Mouse (Mus musculus) kidney, adult 18-20 months (tissue): ENCODE data around the gene Rapgef1.

ENCODE experiments used
- DNase-seq: peaks from one replicate; pipeline ENCODE4 v3.0.0; 2021

The Rapgef1 gene

DNA sequence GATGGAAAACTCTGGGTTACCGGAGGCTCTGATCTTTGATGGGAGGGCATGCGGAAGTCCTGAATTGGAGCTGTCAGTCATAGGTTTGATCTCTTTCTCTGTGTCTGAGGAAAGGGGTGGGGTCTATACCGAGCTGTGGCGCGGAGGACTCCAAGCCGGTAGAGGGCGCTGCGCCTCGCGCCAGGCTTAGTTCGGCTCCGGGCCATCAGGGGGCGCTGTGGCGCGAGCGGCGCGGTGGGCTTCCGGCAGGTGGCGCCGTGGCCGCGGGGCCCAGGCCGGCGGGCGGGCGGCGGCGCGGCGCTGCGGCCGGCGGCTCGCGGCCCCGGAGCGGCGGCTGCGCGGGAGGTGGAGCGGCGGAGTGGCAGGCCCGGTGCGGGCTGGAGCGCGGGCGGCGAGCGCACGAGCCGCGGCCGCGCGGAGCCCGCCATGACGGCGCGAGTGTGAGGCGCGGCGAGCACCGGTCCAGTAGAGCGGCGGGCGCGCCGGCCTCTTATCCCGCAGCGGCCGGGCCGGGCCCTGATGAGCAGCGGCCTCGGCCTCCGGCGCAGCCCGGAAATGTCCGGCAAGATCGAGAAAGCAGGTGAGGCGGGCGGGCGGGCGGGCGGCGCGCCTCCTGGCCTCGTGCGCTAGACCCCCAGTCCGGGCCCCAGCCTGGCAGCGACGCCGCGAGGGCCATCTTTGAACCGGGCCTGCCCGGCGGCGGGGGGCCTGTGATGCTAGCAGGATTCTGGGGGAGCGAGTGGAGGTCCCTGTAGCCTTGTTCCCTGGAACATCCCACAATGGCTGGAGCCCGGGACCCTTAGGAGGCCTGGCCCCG is at the start of gene Rapgef1:
Gene Rapgef1 (plus strand): TSS at position 237 of the 817 bp plus-strand sequence.
- peak; percentile 90 for DNase-seq

DNA sequence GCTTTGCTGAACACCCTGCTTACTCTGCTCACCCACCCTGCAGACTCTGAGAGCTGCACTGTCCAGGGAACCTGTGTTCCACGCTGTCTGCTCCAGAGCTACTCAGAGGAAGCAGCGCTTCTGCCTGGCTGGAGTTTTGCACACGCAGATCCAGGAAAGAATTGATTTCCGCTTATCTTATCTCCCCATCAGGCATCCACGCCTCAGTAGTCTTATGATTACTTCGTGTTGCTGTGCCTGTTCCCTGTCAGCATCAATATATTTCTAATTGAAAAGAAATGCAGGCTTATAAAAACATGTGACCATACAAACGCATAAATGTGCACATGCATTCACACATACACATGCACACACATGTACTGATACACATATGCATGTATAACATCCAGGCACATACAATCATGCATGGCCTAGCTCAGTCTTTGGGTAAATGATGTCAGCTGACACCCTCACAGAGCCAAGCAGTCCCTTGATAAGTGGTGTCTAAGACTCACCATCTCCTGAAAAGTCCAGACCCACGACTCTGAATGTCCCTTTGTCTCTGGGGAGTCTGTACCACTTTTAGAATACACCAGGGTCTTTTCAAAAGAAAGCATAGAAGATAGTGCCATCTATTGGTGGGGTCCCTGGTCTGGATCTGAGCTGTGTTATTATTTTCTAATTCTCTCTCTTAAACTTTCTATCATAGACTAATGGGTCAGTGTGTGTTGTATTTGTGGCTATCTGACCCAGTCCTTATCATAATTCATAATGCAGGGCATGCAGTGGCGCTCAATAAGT is 47.4 kb upstream of the Rapgef1 start:
- no peak for DNase-seq

DNA sequence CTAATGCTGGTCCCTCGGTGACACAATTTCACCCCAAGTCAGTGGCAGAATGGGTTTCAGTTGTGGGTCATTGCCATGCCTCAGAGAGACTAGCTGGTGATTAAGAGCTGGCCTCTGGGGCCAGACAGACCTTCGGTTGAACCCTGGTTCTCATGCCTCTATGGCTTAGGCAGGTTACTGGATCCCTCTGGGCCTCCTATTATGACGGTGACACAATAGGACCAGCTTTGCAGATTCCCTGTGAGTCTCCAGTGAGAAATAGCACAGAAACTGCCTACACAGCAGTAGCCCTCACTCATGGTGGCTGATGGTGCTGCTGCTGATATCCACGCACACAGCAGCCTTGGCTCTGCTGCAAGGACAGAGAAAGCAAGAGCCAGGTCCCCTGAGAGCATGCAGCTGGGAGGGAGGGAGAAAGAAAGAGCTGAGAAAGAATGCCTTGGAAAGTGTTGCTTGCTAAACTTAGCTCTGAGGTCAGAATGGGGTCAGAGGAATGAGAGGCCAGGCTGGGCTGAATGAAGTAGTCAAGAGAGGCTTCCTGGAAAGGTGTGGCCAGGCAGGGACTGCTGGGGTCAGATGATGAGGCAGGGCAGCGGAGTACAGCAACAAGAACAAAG is 46.6 kb upstream of the Rapgef1 start:
- no peak for DNase-seq

DNA sequence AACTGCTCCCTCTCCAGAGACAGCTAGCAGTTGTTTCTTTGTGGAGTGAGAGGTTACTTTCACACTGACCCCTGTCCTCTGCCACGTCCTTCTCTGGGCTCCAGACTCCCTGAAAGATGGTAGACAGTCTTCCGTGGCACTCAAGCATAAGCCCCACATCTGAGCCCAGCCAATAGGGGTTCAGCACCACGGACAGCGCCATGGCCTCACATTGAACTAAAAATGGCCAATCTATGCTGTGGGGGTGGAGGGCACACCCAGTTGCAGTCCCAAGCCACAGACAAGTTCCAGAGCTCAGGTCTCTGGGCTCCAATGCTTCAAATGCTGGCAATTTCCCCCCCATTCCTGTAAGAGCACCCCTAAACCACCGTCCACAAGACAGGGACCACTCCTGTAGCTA is 45.9 kb upstream of the Rapgef1 start:
- DNase-seq: peak; percentile 48

DNA sequence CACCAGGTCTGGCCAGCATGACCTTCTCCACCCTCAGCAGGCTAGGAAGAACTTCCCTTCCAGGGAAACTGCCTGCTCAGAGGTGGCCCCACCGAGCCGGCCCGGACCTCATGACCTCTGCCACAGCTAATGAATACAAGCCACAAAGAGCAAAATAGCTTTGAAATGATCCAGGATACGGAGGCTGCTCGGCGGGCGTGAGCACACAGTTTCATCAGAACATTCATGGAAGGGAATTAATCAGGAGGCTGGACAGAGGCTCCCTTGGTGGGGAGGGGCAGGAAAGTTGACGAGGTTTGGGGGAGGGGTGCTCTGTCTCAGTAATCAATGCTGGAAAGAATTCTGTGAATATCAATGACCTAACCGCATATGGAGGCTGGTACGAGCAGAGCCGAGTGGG is 45.3 kb upstream of the Rapgef1 start:
- no peak for DNase-seq

DNA sequence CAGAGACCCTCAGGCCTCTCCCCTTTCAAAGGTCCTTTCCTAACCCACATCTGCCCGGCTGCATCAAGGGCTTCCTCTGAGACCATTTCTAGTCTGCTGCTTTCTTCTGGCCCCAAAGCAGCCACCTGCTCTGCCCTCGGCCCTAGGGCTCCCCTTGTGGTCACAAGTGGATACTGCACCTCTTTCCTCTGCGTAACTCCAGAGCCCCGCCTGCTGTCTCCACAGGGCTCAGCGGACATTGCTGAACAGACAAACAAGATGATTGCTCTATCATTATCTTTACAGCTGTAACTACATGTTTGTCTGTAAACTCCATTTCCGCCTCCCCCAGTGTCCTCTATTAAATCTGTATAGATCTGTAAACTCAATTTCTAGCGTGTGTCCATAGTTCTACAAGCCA is 37.1 kb upstream of the Rapgef1 start:
- DNase-seq: peak; percentile 76

DNA sequence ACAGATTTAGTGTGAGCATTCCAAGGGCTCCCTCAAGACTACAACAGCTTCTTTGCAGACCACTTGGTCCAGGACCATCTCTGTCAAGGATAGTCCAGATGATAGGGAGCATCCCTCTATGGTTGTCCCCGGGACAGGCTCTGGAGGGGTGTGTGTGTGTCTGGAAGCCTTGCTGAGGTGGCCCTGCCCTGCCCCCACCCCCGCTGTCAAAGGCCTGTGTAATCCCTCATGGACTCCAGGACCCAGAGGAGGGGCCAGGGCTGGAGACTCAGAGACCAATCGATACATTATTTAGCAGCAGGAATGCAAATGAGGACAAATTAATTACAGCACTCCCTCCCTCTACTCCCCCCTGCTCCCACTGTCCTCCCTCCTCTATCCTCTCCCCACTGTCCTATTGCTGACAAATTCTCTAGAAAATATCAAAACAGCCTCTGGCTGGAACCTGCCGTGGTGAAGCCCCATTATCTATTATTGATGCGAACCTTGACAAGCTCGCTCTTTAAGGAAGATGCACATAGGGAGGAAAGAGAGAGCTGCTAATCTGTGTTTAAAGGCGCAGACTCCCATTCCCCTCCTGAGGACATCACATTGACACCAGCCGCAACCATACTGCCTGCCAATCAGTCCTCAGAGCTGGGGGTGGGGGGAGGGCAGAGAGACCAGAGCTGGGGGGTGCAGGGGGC is 33.4 kb upstream of the Rapgef1 start:
- DNase-seq: no peak

DNA sequence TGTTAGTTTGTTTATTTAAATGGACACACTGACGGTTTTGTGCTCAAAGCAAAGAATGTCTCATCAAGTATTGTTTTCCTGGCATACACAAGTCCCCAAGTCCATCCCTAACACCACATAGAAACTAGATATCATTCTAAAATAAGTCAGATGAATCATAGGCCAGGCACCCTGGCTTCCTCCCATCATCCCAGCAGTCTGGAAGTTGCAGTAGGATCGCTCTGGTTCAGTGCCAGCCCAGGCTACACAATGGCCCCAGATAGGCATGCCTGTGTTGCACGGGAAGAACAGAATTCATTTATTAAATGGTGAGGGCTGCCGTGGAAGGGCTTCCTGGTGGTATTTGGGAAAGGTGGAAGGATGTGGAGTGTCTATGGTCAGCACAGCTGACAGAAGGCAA is 31.5 kb upstream of the Rapgef1 start:
- DNase-seq: no peak

DNA sequence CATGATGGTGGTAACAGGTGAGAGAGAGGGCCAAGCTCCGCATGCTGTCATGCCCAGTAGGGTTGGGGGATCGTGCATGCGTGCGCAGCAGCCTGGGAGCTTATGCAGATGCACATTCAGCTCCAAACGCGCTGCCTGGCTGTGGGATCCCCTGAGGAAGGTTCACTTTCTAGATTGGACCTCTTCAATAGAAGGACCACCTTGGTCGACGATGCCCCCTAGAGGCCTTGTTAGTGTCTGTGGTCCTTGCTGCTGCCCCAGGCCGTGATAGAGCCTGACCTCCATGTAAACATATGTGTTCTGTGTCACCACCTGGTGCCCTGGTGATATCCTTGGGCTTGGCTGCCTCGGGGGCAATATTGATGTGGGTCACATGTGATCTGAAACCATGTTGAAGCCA is 30.3 kb upstream of the Rapgef1 start:
- no peak for DNase-seq

DNA sequence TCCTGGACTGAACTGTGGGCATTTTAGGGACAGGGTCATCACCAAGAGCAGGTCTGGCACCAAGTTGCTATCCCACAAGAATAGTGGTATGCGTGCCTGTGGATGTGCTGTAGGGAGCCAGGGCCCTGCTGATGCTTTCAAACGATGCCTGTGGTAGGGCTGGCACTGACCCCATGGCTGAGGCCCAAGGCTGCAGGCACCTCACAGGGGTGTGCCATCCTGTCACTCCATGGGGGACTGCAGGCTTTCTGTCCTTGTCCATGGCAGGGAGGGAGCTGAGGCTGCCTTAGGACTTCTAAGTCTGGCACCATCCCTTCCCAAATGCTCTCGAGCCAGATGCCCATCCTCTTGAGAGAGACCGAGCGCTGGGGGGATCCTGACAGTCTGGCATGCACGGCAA is 27.9 kb upstream of the Rapgef1 start:
- no peak for DNase-seq

DNA sequence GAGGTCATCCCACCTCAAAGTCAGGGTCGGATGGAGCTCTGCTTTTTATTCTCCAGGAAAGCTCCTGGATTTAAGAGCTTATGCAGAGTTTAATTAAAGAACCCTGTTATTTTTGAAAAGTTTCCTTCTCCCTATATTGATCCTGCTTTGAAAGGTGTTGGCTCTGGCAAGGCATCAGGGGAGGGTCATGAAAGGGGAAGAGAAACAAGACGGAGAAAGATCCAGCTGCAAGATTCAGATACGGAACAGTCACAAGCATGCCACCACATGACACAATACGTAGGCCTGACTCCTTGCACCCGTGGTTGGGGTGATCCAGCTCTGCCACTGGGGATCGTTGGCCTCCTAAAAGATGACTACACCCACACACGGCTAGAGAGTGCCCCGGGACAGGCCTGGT is 27.0 kb upstream of the Rapgef1 start:
- no peak for DNase-seq

DNA sequence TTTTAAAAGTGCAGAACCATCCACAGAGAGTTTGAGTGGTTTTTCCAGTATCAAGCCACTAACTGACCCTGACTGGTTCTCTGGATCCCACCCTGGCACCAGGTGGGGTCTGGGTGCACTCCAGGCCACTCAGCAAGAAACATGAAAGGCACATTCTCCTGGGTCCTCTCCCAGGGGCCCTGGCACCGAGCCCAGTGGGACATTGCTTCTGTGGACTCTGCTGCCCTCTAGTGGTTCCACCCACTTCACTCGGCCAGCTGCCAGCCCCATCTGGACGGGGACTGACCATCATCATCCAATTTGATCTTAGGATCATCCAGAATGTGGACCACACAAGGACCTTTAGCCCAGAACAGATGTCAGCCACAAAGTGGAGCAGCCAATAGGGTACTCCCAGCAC is 15.6 kb upstream of the Rapgef1 start:
- DNase-seq: peak; percentile 86

DNA sequence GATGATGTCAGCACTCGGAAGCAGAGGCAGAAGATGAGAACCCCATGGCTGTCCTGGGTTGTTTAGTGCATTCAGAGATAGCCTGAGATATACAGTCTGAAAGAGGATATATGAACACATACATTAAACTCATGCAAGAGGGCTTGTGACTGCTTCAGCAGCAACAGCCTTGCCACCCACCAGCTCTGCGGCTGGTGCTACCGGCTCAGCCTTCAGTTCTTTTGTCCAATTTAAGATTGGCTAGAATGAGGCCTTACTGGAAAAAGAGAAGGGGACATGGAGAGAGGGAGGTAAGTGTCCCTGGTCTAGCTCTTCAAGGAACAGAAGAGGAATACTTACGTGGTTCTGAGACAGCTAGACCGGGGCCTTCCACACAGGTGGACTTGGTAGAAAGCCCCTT is 13.9 kb upstream of the Rapgef1 start:
- no peak for DNase-seq

DNA sequence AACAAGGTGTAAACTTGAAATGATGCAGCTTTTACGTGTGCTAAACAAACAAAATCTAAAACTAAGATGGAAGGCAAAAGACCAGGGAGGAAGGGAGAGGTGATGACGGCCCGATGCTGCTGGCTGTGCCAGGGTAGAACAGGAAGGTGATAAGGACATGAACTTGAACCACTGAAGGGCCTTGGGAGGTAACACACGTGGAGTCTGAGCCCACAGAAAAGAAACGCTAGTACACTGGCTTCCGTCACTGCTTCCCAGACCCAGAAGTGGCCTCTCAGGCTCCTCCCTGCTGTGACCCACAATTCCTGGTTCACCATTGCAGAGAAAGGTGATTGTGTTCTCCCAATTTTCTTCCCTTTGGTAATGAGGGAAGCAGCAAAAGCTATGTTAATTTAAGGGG is 13.1 kb upstream of the Rapgef1 start:
- DNase-seq: no peak

DNA sequence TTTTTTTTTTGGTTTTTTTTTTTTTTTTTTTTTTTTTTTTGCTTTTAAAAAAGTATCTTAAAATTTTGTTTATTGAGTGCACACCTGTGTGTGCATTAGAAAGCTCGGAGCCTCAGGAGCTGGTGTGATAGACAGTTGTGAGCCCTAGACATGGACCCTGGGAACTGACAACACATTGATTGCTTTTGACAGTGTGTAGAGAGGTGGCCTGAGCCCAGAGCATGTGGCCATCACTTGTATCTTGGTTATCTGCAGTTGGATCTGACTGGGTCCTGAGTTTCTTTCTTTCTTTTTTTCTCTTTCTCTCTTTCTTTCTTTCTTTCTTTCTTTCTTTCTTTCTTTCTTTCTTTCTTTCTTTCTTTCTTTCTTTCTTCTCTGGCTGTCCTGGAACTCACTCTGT is 2.2 kb upstream of the Rapgef1 start:
- no peak for DNase-seq

DNA sequence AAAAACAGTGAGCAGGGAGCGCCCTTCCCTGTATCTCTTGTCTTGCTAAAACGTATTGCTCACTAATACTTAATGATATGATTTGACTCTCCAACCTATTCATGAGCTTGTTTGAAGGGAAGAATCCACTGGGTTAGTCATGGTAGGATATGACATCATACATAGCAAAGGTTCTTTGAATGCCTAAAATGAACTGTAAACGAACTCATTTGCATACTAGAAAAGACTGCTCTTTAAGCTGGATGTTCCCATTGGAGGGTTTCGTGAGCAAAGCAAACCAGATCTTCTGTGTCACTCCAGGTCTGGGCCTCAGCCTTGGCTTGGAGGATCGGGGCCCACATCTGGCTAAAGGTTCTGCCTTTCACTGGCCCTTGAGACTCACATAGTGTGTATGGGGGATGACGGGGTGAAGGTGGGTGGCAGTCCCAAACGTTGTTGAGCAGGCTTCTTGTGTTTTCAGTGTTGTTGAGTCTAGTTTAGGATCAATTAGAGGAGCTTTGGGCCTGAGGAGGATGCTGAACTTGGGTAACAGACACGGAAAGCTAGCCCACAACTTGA is 515 bp upstream of the Rapgef1 start:
- no peak for DNase-seq

DNA sequence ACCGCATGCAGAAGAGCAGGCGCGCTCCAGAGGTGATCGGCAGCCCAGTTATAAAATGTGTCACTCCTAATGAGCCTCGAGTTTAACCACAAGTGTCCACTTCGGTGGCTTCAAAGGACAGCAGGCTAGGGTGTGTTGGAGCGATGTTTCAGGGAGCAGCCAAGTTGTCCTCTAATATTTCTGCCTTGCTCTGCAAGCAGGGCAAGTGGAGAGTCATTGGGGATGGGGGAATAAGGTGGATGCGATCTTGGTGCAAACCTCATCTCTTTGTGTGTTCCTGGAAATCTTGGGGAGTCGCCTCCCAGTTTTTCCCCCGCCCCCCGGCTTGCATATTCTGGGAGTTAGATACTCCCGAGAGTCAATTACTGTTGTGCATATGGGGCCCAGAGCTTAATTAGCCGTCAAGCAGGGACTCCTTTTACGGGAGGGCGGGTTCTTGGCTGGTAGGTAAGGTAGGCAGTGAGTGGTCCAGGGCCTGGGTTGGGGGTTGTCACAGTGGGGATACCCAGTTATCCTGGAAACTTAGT is 844 bp downstream of the Rapgef1 start:
- DNase-seq: no peak

DNA sequence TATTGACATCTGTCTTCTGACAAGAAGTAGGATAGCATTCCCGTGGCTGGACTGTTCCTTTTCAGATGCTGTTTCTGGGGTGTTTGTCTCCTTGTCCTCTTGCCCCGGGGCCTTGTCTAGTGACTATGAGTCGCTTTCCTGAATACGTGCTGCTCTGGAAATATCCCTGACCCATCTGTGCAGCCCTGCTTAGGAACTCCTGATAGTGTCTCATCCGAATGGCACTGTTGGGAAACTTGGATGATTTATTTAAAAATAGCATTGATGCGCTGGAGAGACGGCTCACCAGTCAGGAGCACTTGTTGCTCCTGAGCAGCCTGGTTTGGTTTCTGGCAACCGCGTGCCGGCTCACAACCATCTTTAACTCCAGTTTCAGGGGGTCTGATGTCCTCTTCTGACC is 1.6 kb downstream of the Rapgef1 start:
- no peak for DNase-seq

DNA sequence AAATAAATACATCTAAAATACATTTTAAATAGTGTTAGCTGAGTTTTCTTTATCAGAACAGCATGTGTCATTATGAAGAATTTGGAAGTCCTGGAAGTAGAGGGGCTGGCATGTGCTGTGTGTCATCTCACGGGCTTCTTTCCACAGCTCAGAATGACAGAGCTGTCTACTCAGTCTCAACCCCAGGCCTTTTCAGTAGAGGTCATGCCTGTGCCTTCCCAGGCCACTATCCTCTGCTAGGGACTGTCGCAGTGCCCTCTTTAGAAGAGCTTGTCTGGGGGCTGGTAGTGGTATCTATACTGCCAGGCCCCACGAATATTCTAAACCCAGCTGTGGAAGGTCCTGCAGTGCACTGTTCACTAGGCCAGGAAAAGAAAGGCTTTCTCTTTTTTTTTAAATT is 2.1 kb downstream of the Rapgef1 start:
- DNase-seq: no peak

DNA sequence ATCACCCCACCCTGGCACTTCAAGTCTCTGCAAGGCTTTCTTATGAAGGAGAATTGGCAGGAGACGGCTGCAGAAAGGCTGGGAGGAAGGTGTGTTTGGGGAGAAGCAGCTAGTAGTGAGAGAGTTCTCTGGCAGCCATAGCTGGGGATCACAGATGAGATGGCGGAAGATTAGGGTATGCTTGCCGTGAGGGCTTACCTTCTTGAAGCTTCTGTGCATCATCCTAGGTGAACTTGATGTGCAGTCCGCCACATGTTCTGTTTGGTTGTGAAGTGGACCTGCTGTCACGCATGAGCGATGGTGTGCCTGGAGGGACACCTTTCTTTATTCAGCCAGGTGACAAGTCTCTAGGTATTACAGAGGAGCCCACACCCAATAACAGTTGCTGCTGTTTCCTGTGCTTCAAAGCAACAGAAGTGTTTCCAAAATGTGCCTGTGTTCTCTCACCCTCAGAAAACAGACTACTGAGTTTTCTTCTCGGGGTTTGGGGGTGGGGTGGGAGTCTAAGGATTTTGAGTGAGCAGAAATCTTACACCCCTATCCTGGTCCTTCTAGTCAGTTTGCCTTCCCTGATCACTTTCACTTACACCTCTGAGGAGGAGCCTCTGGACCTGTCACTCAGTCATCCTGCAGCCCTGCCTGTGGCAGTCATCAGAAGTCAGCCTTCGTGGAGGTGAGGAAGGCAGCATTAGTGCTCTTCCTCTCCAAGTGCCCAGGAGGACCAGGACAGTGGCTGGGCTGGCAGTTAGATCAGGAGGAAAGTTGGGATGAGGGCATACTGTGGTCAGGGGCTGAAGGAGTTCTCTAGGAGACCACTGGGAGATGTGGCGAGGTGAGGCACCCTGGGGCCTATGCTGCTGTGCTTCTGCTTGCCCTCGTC is 2.8 kb downstream of the Rapgef1 start:
- no peak for DNase-seq

DNA sequence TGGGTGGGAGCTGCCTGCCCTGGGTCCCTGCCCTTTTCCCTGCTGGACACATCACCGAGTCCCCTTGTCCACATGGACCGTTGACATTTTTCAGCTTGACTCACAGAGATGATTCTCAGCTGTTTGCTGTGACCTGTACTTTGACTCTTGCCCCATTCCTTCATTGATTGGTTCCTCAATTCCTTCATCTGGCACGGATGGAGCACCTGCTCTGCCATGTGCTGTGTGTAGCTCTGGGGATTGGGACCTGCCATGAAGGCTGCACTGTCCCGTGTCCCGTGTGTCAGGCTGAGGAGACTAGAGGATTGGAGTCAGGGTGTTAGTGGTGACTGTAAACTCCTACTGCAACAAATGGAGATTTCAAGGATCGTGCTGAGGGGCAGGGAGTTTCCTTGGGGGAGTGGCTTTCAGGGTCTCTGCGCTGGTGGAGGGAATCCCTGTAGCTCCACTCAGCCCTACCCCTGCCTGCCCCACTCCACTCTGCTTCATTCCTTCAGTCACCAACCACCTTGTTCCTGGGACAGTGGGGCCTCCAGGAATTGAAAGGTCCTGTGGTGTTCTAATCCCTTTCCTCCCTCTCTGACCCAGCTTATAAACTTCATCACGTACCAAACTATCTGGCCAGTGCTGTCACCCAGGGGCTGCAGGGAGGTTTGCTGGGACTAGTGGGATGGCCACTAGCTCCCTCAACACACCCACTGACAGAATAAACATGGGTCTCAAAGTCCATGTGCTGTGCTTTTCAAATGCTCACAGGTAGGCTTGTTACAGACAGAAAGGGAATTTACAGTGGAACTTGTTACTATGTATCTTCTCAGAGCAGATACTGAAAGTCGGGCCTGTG is 3.9 kb downstream of the Rapgef1 start:
- no peak for DNase-seq
